Mouse (Mus musculus) neural tube, embryonic 15.5 days (tissue): Measurements from ENCODE around the gene Gm5475. TPM values are rescaled to one million over a fixed set of nuclear protein-coding genes. Genes with fewer than 3 reads are reported as not detected.

ENCODE experiments used
- ATAC-seq: fragments of 200-750 bp; cut with Nextera tagmentation; 2 replicates; pipeline ENCODE4 v1.8.0; 2017; ENCODE audit warnings: mild to moderate bottlenecking, moderate TSS enrichment, moderate library complexity; ENCODE audit not compliant: low FRiP score
- H3K27ac ChIP-seq: fragments of 300-500 bp; sonication (generic); replicated peaks from 2 replicates; pipeline ENCODE4 v1.5.1; 2015; ENCODE audit warnings: mild to moderate bottlenecking, inconsistent platforms
- H3K27me3 ChIP-seq: fragments of 300-500 bp; sonication (generic); replicated peaks from 2 replicates; pipeline ENCODE4 v1.6.1; 2015; ENCODE audit warnings: inconsistent platforms
- H3K36me3 ChIP-seq: fragments of 300-500 bp; sonication (generic); 2 replicates; pipeline ENCODE4 v1.6.1; 2015; ENCODE audit warnings: inconsistent platforms
- H3K4me1 ChIP-seq: fragments of 300-500 bp; sonication (generic); 2 replicates; pipeline ENCODE4 v1.6.1; 2015; ENCODE audit warnings: inconsistent platforms
- H3K4me2 ChIP-seq: fragments of 300-500 bp; sonication (generic); 2 replicates; pipeline ENCODE4 v1.6.1; 2015; ENCODE audit warnings: inconsistent platforms, mild to moderate bottlenecking, moderate library complexity
- H3K4me3 ChIP-seq: fragments of 300-500 bp; sonication (generic); replicated peaks from 2 replicates; pipeline ENCODE4 v1.5.1; 2015; ENCODE audit warnings: mild to moderate bottlenecking, inconsistent platforms
- H3K9ac ChIP-seq: fragments of 300-500 bp; sonication (generic); replicated peaks from 2 replicates; pipeline ENCODE4 v1.6.1; 2015; ENCODE audit warnings: mild to moderate bottlenecking, inconsistent platforms
- H3K9me3 ChIP-seq: fragments of 300-500 bp; sonication (generic); replicated peaks from 2 replicates; pipeline ENCODE4 v1.6.1; 2016; ENCODE audit warnings: inconsistent platforms
- WGBS: fragments of 180-500 bp; shearing (Covaris S2); methylation state at CpG from one replicate; pipeline ENCODE4 v1.1.7; 2015; ENCODE audit warnings: mixed read lengths; 5-methylcytosine and 5-hydroxymethylcytosine counted together
- polyA plus RNA-seq: library from polyadenylated mRNA; unstranded; fragments of >200 nt; fragmentation: Nextera tagmentation; extraction: Ambion mirVana; gene quantifications from 2 replicates; pipeline ENCODE4 v1.2.1, GENCODE M21; 2015

Gene Gm5475
- polyA plus RNA-seq, 1 experiment from 2014 or later, result 0.08 TPM

DNA sequence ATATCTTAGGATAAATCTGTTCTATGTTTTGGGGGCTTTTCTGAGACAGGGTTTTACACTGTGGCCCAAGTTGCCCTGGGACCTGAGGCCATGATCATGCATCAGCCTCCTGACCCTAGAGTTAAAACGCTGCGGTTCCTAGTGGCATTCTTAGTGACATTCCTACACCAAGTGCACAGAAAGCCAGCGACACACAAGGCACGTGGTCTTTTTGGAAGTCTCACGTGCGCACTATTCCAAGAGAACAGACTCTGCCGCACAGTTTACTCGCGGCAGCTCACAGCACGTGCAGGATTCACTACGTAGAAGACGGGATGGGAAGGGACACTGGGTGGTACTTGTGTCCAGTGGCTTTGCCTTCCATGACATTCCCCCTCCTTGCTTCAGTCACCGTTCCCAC, 7.0 kb upstream of the Gm5475 start:
- Histone ChIP-seq H3K4me1 (peaks cover 16% of the 10 kb centered on the region), H3K9me3 (no peaks in the 10 kb centered on the region), H3K9ac (no peak overlapping the region), H3K4me2 (no peak overlapping the region), H3K27me3 (no peaks in the 10 kb centered on the region), H3K4me3 (no peak overlapping the region), H3K27ac (no peak overlapping the region), H3K36me3 (peaks cover 12% of the 10 kb centered on the region; the same call in 1 of the 2 replicates)
- WGBS, result 97% methylated on average over 13 of the region's 13 CpGs
- no peak for ATAC-seq

GRCm38 (mm10) chr15:100415684-100416083, 6.3 kb upstream of the Gm5475 start:
- Histone ChIP-seq H3K9ac (no peak overlapping the region), H3K4me3 (no peak overlapping the region), H3K4me2 (no peak overlapping the region), H3K27me3 (no peaks in the 10 kb centered on the region), H3K9me3 (no peaks in the 10 kb centered on the region), H3K4me1 (peaks cover 23% of the 10 kb centered on the region), H3K36me3 (peaks cover 8% of the 10 kb centered on the region; the same call in 1 of the 2 replicates), H3K27ac (no peak overlapping the region)
- ATAC-seq, result no peak
- 86% methylated on average over 8 of the region's 8 CpGs for WGBS

- Histone ChIP-seq H3K4me3 (no peak overlapping the region), H3K9me3 (no peaks in the 10 kb centered on the region), H3K27ac (no peak overlapping the region), H3K4me1 (peaks cover 38% of the 10 kb centered on the region), H3K27me3 (no peaks in the 10 kb centered on the region), H3K9ac (no peak overlapping the region), H3K36me3 (0 out of 2 replicates have a peak, but pooled peaks cover 3% of the 10 kb centered on the region), H3K4me2 (no peak overlapping the region)
- 90% methylated on average over 9 of the region's 9 CpGs for WGBS
- no peak for ATAC-seq
Measured at GRCm38 (mm10) chr15:100417854-100418450, 4.0 kb upstream of the Gm5475 start.

DNA sequence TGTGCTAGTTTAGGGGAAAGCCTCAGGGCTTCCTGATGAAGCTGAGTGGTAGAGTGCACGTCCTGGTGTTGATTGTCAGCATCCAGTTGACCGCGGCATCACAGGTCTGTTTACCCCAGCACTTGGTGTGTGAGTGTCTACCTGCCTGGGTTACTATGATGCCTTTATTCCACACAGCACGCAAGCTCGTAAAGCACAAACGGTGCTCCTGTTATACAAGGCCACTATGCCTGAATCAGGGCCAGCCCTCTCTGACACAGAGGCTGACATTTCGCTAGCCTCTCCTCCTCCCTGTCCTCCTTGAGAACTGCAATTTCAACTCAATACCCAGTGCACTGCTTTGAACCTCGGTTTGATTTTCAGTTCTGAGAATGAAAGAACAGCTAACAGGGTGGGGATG, 2.6 kb upstream of the Gm5475 start:
- H3K27me3 ChIP-seq, result peaks cover 6% of the 10 kb centered on the region
- peaks cover 46% of the 10 kb centered on the region for H3K4me1 ChIP-seq
- no peak overlapping the region; the same call in 1 of the 2 replicates for H3K27ac ChIP-seq
- no peak overlapping the region for H3K4me2 ChIP-seq
- 70% methylated on average over 8 of the region's 8 CpGs for WGBS
- H3K9me3 ChIP-seq, result no peaks in the 10 kb centered on the region
- H3K36me3 ChIP-seq, result 0 out of 2 replicates have a peak, but pooled peaks cover 3% of the 10 kb centered on the region
- H3K9ac ChIP-seq, result no peak overlapping the region
- no peak overlapping the region for H3K4me3 ChIP-seq
- ATAC-seq, result no peak

DNA sequence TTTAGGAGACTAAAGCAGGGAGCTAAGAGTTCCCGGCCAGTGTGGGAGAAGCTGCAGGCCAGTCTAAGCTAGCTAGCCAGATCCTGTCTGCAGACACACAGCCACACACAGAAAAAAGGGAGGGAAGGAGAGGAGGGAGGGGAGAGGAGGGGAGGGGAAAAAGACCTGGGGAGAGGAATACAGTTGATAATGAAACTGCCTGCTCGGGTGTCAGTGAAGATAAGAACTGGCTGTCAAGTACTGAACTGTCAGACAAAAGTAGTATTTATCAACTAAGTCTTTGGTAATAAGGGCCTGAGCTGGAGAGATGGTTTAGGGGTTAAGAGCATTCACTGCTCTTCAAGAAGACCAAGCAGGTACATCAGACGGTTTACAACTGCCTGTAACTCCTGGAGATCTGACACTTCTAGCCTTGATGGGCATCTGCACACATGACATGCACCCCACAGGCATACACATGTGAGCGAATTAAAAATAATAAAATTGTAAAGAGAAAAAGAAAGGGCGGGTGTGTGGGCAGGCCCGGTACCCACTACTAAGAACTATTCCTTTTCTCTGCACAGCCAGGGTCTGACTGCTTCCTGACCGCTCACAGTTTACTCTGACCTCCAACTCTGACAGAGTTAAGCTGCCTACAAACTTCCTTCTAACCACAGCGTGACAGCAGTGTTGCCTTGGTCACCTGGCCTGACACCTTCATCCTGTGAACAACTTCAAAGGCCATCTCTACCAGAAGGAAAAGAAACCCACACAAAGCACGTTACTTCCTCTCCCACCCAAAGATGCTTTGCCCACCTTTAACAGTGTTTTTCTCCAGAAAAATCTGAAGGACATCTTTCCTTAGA, 1.8 kb upstream of the Gm5475 start:
- Histone ChIP-seq H3K9ac (no peak overlapping the region), H3K27ac (no peak overlapping the region)
- 78% methylated on average over 9 of the region's 9 CpGs for WGBS

DNA sequence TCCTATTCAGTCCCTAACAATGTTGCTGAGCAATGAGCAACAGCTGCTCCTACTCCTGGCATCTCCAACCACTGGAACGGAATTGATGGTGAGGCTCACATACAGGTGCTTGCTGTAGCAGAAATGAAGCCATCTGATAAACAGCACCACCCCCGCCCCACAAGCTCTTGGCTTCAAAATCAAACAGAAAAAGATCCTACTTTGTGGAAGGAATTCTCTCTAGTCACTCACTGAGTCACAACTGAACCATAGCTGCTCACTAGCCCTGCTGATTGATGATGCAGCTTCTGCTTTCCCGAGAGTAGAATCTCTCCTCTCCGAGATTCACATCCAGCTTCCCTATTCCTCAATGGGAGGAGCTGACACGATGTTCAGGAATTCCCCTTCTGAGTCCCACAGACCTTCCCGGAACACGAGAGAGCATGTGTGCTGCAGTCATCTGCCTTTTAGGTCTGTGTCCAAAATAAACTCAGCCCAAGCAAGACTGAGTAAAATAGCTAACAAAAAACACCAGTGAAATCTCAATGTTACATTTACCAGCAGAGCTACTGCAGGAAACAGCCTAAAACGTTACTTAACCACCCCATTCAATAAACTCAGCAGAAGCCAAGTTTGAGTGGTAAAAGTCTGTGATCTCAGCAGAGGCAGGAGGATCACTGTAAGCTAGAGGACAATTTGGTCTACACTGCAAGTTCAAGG, 739 bp upstream of the Gm5475 start:
- H3K36me3 ChIP-seq, result 0 out of 2 replicates have a peak, but pooled peaks cover 3% of the 10 kb centered on the region

More for the DNA sequence above, 1.8 kb upstream of the Gm5475 start:
- H3K27me3 ChIP-seq, result peaks cover 14% of the 10 kb centered on the region
- H3K9me3 ChIP-seq, result no peaks in the 10 kb centered on the region
- peaks cover 49% of the 10 kb centered on the region for H3K4me1 ChIP-seq
- no peak overlapping the region for H3K4me3 ChIP-seq
- H3K36me3 ChIP-seq, result 0 out of 2 replicates have a peak, but pooled peaks cover 3% of the 10 kb centered on the region
- no peak for ATAC-seq
- no peak overlapping the region for H3K4me2 ChIP-seq

GRCm38 (mm10) chr15:100422476-100422875, 529 bp downstream of the Gm5475 start:
- peaks cover 49% of the 10 kb centered on the region for H3K4me1 ChIP-seq
- H3K27ac ChIP-seq, result peak overlapping the region; percentile 69
- H3K4me3 ChIP-seq, result peak overlapping the region; percentile 65
- WGBS, result under 1% methylated on average over 41 of the region's 44 CpGs
- H3K4me2 ChIP-seq, result peak overlapping the region; percentile 93
- H3K27me3 ChIP-seq, result peaks cover 23% of the 10 kb centered on the region
- H3K36me3 ChIP-seq, result 0 out of 2 replicates have a peak, but pooled peaks cover 3% of the 10 kb centered on the region
- no peaks in the 10 kb centered on the region for H3K9me3 ChIP-seq
- peak overlapping the region; percentile 62 for H3K9ac ChIP-seq
- peak; percentile 70 for ATAC-seq

More for the DNA sequence above, 739 bp upstream of the Gm5475 start:
- 41% methylated on average over 8 of the region's 8 CpGs for WGBS
- Histone ChIP-seq H3K9me3 (no peaks in the 10 kb centered on the region), H3K27ac (no peak overlapping the region; the same call in 1 of the 2 replicates), H3K4me2 (peak overlapping the region; percentile 93), H3K9ac (peak overlapping the region; percentile 62; the same call in 1 of the 2 replicates), H3K4me3 (peak overlapping the region; percentile 65), H3K4me1 (peaks cover 49% of the 10 kb centered on the region), H3K27me3 (peaks cover 23% of the 10 kb centered on the region)
- ATAC-seq, result no peak

DNA sequence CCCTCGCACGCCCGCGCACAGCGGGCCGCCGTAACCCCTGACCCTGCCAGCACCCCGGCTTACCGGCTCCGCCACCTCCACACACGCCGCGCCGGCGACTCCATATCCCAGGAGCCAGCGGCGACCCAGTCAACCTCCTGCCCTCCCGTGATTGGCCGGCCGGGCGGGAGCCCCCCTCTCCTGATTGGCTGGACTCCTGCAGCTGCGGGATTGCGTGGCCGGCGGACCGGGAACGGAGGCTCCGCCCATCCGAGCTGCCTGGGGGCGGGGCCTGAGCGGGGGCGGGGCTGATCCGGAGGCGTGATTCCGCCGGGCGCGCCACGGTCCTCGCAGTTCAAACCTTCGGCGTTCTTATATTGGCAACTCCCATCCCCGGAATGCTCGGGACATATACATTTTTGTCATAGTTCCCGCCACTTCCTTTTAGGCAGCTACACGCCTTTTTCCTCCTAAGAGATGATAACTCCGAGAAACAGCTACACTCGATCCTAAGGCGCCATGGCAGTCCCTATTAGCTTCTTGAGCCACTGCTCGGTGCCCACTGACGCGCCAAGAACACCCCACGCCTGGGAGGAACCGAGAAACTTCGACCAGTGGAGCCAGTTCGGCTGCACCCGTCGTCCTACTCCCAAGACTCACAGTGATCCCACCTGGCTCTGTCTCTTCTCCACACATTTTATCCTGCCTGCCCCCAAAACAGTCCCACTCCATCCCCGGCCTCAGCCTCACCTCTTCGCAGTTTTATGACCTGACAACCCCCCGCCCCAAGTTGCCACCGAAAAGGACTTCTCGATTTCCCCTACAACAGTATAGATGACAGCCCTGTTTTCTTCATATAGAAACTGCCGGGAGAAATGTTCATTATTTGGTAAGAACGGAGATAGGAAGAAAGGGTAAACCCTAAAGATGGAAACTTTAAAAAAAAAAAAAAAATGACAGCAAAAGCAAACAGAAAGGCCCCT, 1.2 kb downstream of the Gm5475 start:
- Histone ChIP-seq H3K9ac (peak overlapping the region; percentile 62), H3K4me1 (peaks cover 46% of the 10 kb centered on the region), H3K27me3 (peaks cover 23% of the 10 kb centered on the region), H3K27ac (peak overlapping the region; percentile 69), H3K4me2 (peak overlapping the region; percentile 93), H3K4me3 (peak overlapping the region; percentile 65), H3K9me3 (no peaks in the 10 kb centered on the region), H3K36me3 (no peaks in the 10 kb centered on the region)
- peak; percentile 98 for ATAC-seq
- WGBS, result under 1% methylated on average over 59 of the region's 65 CpGs

DNA sequence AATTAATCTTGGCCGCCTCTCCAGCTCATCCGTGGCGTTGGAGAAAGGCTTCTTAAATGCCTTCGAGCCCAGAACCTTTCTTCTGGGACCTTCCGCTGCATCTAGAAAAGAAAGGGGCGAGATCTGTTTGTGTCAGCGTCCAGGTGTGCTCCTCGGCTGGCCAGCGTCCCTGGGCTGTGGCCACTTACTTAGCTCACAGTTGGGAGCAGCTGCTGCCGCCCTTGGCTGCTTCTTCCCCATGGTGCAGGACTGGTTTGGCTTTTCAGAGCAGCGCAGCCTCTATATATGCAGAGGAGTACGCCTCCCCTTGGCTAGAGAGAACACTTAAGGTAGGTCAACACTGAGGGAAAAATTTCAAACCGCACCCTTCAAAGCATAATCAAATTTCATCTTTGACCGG, 2.0 kb downstream of the Gm5475 start:
- no peak overlapping the region for H3K27ac ChIP-seq
- H3K36me3 ChIP-seq, result no peaks in the 10 kb centered on the region
- H3K9me3 ChIP-seq, result no peaks in the 10 kb centered on the region
- ATAC-seq, result no peak
- 6% methylated on average over 14 of the region's 14 CpGs for whole genome bisulfite sequencing
- peaks cover 23% of the 10 kb centered on the region for H3K27me3 ChIP-seq
- peak overlapping the region; percentile 65 for H3K4me3 ChIP-seq
- peak overlapping the region; percentile 93 for H3K4me2 ChIP-seq
- H3K4me1 ChIP-seq, result peaks cover 45% of the 10 kb centered on the region
- H3K9ac ChIP-seq, result 0 out of 2 replicates have a peak overlapping the region, but pooled peaks have one; percentile 30

DNA sequence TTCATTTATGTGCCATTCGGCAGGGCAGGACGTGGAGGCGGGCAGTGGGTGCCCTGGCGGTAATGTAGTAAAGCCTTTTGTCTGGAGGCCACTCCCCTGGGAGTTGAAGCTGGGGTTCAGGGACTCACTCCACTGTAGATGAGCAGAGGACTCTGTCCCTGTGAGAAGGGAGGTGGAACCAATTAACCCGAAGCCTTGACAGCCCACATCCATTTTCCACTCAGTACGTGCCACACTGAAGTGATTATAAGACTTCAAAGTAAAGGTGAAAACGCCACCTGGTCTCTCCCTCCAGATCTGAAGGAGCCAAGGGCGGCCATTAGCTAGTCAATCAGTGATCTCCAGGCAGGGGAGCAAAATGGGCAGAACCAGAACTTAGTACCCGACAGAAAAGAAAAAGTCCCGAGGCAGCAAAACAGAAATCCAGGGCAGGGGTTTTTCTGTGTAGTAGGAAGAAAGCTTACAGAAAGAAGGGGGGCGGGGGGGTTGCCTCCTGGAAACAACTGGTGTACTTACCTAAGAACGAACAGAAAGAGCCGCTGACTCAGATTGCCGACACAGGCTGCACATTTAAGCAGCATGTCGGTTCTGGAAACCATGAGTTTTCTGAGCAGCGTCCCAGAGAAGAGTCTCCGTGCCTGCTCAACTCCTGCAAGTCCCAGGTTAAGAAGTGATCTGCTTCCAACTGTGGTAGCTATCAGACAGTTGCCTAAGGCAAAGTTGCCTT, 2.6 kb downstream of the Gm5475 start, which contains the start of gene Slc11a2:
Gene Slc11a2 (minus strand): TSS at position 677 of the 727 bp plus-strand sequence.
- no peaks in the 10 kb centered on the region for H3K36me3 ChIP-seq
- H3K4me2 ChIP-seq, result peak within 1 kb of the TSS; percentile 93
- peaks cover 39% of the 10 kb centered on the region for H3K4me1 ChIP-seq
- no peaks in the 10 kb centered on the region for H3K9me3 ChIP-seq
- H3K4me3 ChIP-seq, result peak within 1 kb of the TSS; percentile 65
- no peak within 1 kb of the TSS for H3K27ac ChIP-seq
- WGBS, result 24% methylated on average over 17 of the region's 17 CpGs
- ATAC-seq, result no peak
- 0 out of 2 replicates have a peak within 1 kb of the TSS, but pooled peaks have one; percentile 30 for H3K9ac ChIP-seq
- H3K27me3 ChIP-seq, result peaks cover 23% of the 10 kb centered on the region
